Mouse (Mus musculus) liver, embryonic 14.5 days (tissue): ENCODE measurements around the gene Agpat2. TPM values are rescaled to one million over a fixed set of nuclear protein-coding genes. Genes with fewer than 3 reads are reported as not detected.
A peak's percentile ranks its signal among the peaks of the same experiment; 100 is the strongest.

Experiments used
- ATAC-seq: fragments of 200-750 bp; cut with Nextera tagmentation; 2 replicates; pipeline ENCODE4 v1.8.0; 2017; ENCODE audit warnings: moderate number of reproducible peaks, mild to moderate bottlenecking, moderate library complexity; ENCODE audit not compliant: insufficient read depth
- DNase-seq, 3 experiments: peaks; one replicate each; pipeline ENCODE4 v3.0.0-alpha.2; 2012 to 2013; ENCODE audit warnings: low read depth in 3 of 3, low spot score in 3 of 3
- H3K27ac ChIP-seq: fragments of 300-500 bp; sonication (generic); 2 replicates; pipeline ENCODE4 v1.5.1; 2014; ENCODE audit warnings: moderate library complexity, mild to moderate bottlenecking, control low read depth, inconsistent platforms
- H3K27me3 ChIP-seq: fragments of 300-500 bp; sonication (generic); 2 replicates; pipeline ENCODE4 v1.6.1; 2014; ENCODE audit warnings: mild to moderate bottlenecking, low read length, moderate library complexity; ENCODE audit not compliant: control insufficient read depth, insufficient read depth
- H3K36me3 ChIP-seq: fragments of 300-500 bp; sonication (generic); replicated peaks from 2 replicates; pipeline ENCODE4 v1.6.1; 2014; ENCODE audit warnings: low read depth; ENCODE audit not compliant: control insufficient read depth, insufficient read depth
- H3K4me1 ChIP-seq, 2 experiments: fragments of 200-500 bp in 1 of 2; fragments of 300-500 bp in 1 of 2; sonication (generic) in 1 of 2; replicated peaks; 2 replicates each; pipeline ENCODE4 v1.6.1; 2012 to 2014; ENCODE audit warnings: antibody characterized with exemption in 1 of 2, inconsistent platforms in 1 of 2, low read length in 1 of 2; ENCODE audit not compliant: control insufficient read depth in 2 of 2, insufficient read depth in 2 of 2
- H3K4me2 ChIP-seq: fragments of 300-500 bp; sonication (generic); 2 replicates; pipeline ENCODE4 v1.6.1; 2014; ENCODE audit warnings: low read depth, mild to moderate bottlenecking, control low read depth, moderate library complexity
- H3K4me3 ChIP-seq, 2 experiments: fragments of 200-500 bp in 1 of 2; fragments of 300-500 bp in 1 of 2; sonication (generic) in 1 of 2; 2 replicates each; pipeline ENCODE4 v1.5.1; 2012 to 2014; ENCODE audit warnings: low read depth in 2 of 2, low read length in 2 of 2, mild to moderate bottlenecking in 2 of 2, control low read depth in 1 of 2, inconsistent platforms in 1 of 2, moderate library complexity in 1 of 2; ENCODE audit not compliant: insufficient read depth in 1 of 2
- H3K9ac ChIP-seq: fragments of 300-500 bp; sonication (generic); replicated peaks from 2 replicates; pipeline ENCODE4 v1.6.1; 2014; ENCODE audit warnings: mild to moderate bottlenecking, control low read depth, moderate library complexity
- H3K9me3 ChIP-seq: fragments of 300-500 bp; sonication (generic); 2 replicates; pipeline ENCODE4 v1.6.1; 2016; ENCODE audit warnings: low read length, mixed read lengths; ENCODE audit not compliant: control insufficient read depth
- CTCF ChIP-seq: IDR thresholded peaks from 2 replicates; pipeline ENCODE4 v1.5.1; 2016; ENCODE audit warnings: antibody characterized with exemption, low read depth, control low read depth
- EP300 ChIP-seq: IDR thresholded peaks from 2 replicates; pipeline ENCODE4 v1.6.1; 2016; ENCODE audit warnings: antibody characterized with exemption, low read depth
- WGBS: fragments of 180-500 bp; shearing (Covaris S2); extraction: QIAGEN DNeasy Blood & Tissue Kit; methylation state at CpG from one replicate; pipeline ENCODE4 v1.1.7; 2014; ENCODE audit not compliant: insufficient replicate concordance; 5-methylcytosine and 5-hydroxymethylcytosine counted together
- polyA plus RNA-seq, 2 experiments: library from polyadenylated mRNA; depleted of rRNA in 1 of 2; stranded (reverse) in 1 of 2; unstranded in 1 of 2; fragments of >200 nt; fragmentation: Nextera tagmentation in 1 of 2; extraction: Ambion mirVana in 1 of 2; gene quantifications; 2 replicates each; pipeline versions ENCODE4 v1.2.1 to v1.2.3; 2012 to 2014

Gene Agpat2
- polyA plus RNA-seq, 2 experiments, result 27.2 to 31.4 TPM

DNA sequence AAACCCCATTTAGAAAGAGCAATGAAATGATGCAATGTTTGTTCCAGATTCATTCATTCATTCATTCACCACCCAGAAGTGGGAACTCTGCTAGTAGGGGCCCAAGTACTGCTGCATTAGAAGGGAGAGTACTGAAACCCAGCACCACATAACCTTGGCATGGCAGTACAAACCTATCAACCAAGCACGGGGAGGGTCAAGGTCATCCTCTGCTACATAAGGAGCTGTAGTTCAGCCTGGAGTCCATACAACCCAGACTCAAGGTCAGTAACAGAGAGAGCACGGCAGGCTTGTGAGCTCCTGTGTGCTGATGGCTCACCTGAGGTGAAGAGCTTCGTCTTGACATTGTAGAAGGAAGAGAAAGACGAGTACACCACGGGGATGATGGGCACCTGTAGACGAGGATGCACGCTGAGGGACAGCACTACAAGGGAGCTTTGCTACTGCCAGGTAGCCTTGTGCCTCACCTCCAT lies 9.7 kb downstream of the Agpat2 start:
- Histone ChIP-seq H3K27me3 (no peaks in the 10 kb centered on the region), H3K27ac (no peak overlapping the region), H3K4me3 (no peak overlapping the region), H3K9ac (no peak overlapping the region), H3K4me2 (no peak overlapping the region), H3K4me1 (peaks cover 0 to 16% of the 10 kb centered on the region in 2 experiments; a peak in 2 of 4 replicates), H3K36me3 (no peaks in the 10 kb centered on the region; the same call in 1 of the 2 replicates), H3K9me3 (no peaks in the 10 kb centered on the region)
- WGBS, result 62% methylated on average over 7 of the region's 7 CpGs
- ATAC-seq, result peak; percentile 14; the same call in 1 of the 2 replicates
- DNase-seq, result no peak
- TF ChIP-seq CTCF (no peak), EP300 (no peak)

DNA sequence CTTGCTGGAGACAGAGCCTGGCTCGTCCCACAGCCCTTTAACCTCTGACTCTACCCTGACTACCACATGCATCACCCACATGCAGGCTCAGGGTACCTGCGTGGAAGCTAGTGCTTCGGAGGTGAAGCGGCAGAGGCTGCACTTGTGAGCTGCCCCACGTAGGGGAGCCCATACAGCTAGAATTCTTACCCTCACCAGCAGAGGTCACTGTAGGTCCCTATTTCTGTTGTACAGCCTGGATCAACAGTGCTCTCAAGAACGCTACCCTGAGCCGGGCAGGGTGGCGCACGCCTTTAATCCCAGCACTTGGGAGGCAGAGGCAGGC lies 10.2 kb downstream of the Agpat2 start:
- ATAC-seq (peak; percentile 42), DNase-seq (no peak)
- WGBS, result 37% methylated on average over 9 of the region's 9 CpGs

DNA sequence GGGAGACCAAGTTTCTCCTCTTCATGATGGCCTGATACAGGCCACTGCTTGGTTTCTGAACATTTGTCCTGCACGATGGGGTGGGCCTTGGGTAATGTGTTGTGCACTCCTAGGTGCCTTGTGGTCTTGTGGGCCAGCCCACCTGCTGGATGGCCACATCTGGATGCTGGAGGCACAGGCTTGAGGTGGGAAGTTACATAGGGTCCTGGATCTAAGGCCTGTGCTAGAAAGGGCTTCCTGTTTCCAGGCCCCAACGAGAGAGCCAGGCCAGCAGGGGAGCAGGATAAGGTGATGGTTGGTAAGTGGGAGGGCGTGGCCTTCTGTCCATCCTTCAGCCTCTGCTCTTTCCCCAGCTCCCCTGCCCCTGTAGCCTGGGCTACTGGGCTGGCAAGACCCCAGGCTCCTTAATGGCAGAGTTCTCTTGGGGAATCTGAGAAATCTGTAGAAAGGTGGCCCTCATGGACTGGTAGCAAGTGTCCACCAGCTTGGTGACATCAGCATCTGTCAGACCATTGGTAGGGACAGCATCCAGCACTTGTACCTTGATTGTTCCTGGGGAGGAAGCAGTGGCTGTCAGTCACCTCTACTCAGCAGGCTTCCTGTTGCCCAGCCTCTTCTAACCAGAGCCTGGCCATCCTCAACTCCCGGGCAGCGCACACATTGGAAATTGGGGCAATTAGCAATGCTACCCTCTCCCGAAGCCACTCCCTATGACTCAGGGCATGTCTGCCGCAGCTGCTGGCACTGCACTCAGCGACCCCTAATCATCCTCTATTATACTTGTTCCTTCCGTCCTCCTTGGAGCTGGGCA lies 10.8 kb downstream of the Agpat2 start:
- Histone ChIP-seq H3K9me3 (no peaks in the 10 kb centered on the region), H3K36me3 (no peaks in the 10 kb centered on the region; the same call in 1 of the 2 replicates), H3K27ac (no peak overlapping the region), H3K4me1 (peaks cover 0 to 10% of the 10 kb centered on the region in 2 experiments; a peak in 2 of 4 replicates), H3K4me3 (no peak overlapping the region), H3K27me3 (no peaks in the 10 kb centered on the region), H3K4me2 (no peak overlapping the region), H3K9ac (no peak overlapping the region)
- ATAC-seq, result peak; percentile 4; the same call in 1 of the 2 replicates
- no peak for DNase-seq
- TF ChIP-seq CTCF, result no peak
- no peak for TF ChIP-seq EP300
- WGBS, result 50% methylated on average over 9 of the region's 9 CpGs

More for the DNA sequence above, 10.2 kb downstream of the Agpat2 start:
- H3K4me3 ChIP-seq, result no peak overlapping the region
- no peak overlapping the region for H3K9ac ChIP-seq
- H3K27me3 ChIP-seq, result no peaks in the 10 kb centered on the region
- no peak overlapping the region for H3K4me2 ChIP-seq
- H3K27ac ChIP-seq, result no peak overlapping the region
- no peaks in the 10 kb centered on the region; the same call in 1 of the 2 replicates for H3K36me3 ChIP-seq
- no peaks in the 10 kb centered on the region for H3K9me3 ChIP-seq
- peaks cover 0 to 12% of the 10 kb centered on the region in 2 experiments; a peak in 2 of 4 replicates for H3K4me1 ChIP-seq
- no peak for TF ChIP-seq EP300
- TF ChIP-seq CTCF, result peak; percentile 70

DNA sequence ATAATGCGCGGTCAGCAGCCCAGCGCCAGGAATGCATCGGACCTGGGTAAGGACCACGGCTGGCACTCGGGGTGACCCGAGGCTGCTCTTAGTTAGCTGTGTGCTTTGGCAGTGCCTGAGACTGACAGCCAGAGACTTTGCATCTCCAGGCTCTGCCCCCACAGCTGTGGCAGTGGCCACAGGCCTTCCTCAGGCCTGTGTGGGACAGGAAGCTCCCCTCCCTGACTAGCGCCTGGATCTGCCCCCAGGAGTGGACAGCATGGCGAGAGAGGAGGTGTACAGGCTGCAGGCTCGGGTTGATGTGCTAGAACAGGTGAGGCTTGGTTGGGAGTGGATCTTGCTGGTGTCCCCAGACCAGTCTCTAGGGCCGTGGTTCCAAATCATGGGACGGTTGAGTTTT lies 12.8 kb downstream of the Agpat2 start:
- no peak for ATAC-seq
- 77% methylated on average over 12 of the region's 12 CpGs for WGBS
- Histone ChIP-seq H3K9me3 (no peaks in the 10 kb centered on the region), H3K4me2 (no peak overlapping the region), H3K27ac (no peak overlapping the region), H3K36me3 (no peaks in the 10 kb centered on the region; the same call in 1 of the 2 replicates), H3K9ac (no peak overlapping the region), H3K4me3 (no peak overlapping the region), H3K27me3 (no peaks in the 10 kb centered on the region), H3K4me1 (peaks cover 2 to 17% of the 10 kb centered on the region in 2 experiments; a peak in 2 of 4 replicates)
- TF ChIP-seq EP300 (no peak), CTCF (no peak)
- DNase-seq, result no peak

DNA sequence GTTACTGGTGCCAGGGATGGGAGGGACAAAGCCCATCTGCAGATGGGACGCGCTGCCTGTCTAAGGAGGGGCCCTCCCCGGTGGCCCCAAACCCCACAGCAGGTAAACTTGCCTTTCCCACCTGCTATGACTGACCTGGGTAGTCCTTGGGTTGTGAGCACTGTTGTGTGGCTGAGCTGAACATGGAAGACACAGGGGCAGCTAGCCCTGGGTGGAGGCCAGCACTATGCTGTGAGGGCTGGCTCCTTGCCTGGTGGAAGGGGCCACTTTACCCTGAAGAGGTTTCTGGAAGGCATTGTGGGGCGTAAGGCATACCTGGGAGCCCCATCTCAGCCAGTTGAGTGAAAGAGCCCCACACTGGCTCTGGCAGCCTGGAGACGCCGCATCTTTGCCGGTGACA lies 13.3 kb downstream of the Agpat2 start:
- DNase-seq, result no peak
- Histone ChIP-seq H3K36me3 (no peaks in the 10 kb centered on the region; the same call in 1 of the 2 replicates), H3K4me3 (no peak overlapping the region), H3K4me1 (peaks cover 2 to 19% of the 10 kb centered on the region in 2 experiments; a peak in 3 of 4 replicates), H3K9me3 (no peaks in the 10 kb centered on the region), H3K27me3 (no peaks in the 10 kb centered on the region), H3K4me2 (no peak overlapping the region), H3K27ac (no peak overlapping the region), H3K9ac (no peak overlapping the region)
- WGBS, result 80% methylated on average over 7 of the region's 7 CpGs
- no peak for TF ChIP-seq EP300
- TF ChIP-seq CTCF, result no peak
- ATAC-seq, result no peak
